Mouse (Mus musculus) yolk sac, embryonic 10.5 days (tissue): ENCODE measurements around the gene Actr6.

Experiments used
- DNase-seq: peaks from one replicate; pipeline ENCODE4 v3.0.0-alpha.2; 2017; ENCODE audit warnings: low spot score

The Actr6 gene

GRCm38 (mm10) chr10:89732001-89732794, at the start of gene Actr6:
Actr6 (minus strand) TSS chr10:89732295.
- peak; percentile 92 for DNase-seq

DNA sequence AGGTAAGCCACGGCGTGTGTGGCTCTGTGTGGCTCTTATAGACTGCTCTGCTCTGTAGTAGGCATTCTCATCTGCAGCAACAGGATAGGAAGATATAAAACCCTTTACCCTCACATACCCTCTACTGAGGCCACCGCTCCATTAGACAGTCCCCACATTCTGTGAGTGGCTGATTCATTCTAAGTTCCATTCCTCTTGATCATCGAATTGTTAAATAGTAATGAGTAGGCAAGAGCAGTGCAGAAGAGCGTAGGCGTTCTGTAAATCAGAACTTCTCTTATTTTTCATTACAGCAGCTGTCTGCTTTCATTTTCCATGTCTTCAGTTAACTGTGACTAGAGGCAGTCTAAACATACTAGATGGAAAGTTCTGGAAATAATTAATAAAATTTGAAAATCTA, 43.9 kb upstream of the Actr6 start:
- no peak for DNase-seq

DNA sequence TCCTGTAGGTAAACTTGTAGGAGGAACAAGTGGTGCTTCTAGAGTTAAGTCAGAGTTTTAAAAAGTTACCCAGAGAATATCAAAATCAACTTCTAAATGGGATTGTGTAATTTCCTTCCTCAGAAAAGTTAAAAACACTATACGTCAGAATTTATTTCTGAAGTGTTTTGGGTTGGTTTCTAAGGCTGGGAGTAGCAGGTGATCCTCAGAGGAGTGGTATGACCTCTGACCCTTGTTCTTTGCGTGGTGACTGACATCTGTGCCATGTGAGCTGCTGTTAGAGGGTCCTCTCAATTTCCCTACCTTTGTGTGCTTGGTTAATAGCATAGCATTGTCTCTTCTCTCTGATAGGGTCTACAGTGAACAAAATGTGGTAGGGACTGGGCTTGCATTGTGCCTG, 39.8 kb upstream of the Actr6 start:
- DNase-seq, result no peak

- DNase-seq, result peak; percentile 37
Measured at GRCm38 (mm10) chr10:89769096-89769495, 37.0 kb upstream of the Actr6 start.

DNA sequence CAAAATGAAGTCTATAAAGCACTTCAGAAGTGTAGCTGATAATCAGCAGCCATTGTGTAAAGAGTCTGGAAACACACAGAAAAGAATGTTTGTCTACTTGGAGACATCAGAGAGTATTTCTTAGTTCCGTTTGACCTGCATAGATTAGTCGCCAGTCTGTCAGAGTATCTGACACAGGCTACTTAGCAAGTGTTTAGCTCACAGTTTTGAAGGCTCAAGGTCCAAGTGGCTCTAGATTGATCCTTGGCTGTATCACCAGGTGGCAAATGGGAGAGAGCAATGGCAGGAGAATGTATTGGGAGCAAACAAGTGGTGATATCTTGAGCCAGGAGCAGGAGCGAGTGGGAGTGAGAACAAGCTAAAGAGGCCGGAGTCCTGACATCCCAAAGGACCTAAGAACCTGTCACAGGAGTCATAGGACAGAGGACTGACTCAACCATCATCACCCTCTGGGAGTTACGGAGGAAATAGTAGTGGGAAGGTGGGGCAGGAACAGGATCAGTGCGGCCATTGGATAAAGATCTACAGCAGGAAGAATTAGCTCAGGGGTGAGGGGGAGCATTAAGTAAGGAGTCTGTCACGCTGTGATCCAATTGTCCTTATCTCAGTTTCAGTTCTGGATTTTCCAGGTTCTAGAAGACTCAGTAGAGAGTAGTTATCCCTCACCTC, 36.4 kb upstream of the Actr6 start:
- DNase-seq, result peak; percentile 61

- no peak for DNase-seq
Measured at GRCm38 (mm10) chr10:89765790-89766714, 34.0 kb upstream of the Actr6 start.

GRCm38 (mm10) chr10:89764457-89765121, 32.5 kb upstream of the Actr6 start:
- no peak for DNase-seq

GRCm38 (mm10) chr10:89760772-89761171, 28.7 kb upstream of the Actr6 start:
- no peak for DNase-seq

GRCm38 (mm10) chr10:89755231-89755630, 23.1 kb upstream of the Actr6 start:
- no peak for DNase-seq

GRCm38 (mm10) chr10:89751069-89751468, 19.0 kb upstream of the Actr6 start:
- peak; percentile 61 for DNase-seq

- DNase-seq, result no peak
Measured at GRCm38 (mm10) chr10:89748619-89749018, 16.5 kb upstream of the Actr6 start.

DNA sequence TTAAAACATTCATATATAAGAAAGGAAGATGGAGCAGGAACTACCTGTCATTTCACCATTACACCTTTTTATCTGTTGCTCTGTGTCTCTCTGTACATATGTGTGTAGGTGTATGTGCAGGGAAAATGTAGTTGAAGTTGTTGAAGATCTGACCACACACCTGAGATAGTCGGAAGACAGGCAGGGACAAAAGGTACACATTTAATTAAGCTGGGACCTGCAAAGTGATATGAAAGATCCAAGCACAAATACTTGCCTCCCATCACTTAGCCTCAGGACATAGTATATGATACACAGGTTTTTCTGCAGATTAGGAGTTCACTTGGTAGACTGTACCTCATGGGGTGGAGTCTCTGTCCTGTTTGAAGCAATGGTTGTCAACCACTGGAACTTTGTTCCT, 15.8 kb upstream of the Actr6 start:
- DNase-seq, result no peak

GRCm38 (mm10) chr10:89747221-89747905, 15.3 kb upstream of the Actr6 start:
- DNase-seq, result no peak

GRCm38 (mm10) chr10:89746581-89746980, 14.5 kb upstream of the Actr6 start:
- no peak for DNase-seq

- no peak for DNase-seq
Measured at GRCm38 (mm10) chr10:89745666-89746020, 13.5 kb upstream of the Actr6 start.

GRCm38 (mm10) chr10:89744871-89745665, 13.0 kb upstream of the Actr6 start, which contains the start of gene Uhrf1bp1l:
Uhrf1bp1l (plus strand) TSS chr10:89744991.
- DNase-seq, result peak; percentile 95

DNA sequence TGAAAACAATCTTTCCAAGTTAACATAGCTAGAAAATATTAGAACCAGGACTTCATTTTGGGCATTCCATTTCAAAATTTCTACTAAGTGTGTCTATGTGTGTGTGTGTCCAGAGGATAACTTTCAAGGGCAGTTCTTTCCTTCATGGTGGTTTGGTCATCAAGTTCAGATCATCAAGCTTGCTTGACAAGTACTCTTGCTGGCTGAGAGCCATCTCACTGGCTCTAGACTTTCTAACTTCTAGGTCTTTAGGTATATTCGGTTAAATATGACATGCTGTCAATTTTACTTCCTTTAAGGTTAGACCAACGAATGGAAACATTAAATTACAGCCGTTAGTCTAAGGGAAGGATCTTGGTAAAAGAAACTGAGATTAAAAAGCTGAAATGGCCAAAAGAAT, 12.2 kb upstream of the Actr6 start:
- DNase-seq, result no peak

GRCm38 (mm10) chr10:89743266-89743665, 11.2 kb upstream of the Actr6 start:
- DNase-seq, result no peak

DNA sequence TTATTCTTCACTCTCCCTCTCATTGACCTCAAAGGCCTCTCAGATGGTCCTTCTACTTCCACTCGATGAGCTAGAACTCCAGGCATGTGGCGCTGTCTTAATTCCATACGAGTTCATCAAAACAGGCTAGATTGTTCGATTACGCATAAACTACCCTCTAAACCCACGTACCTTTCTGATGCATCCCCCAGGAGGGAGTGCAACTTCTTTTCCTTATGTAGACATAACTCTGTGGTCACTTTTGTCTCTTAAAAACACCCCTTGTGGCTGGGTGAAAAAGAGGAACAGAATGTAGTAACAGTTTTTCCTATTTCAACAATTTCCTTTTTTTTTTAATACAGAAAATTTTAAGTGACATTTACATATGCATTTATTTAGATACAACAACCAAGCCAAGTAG, 8.9 kb upstream of the Actr6 start:
- no peak for DNase-seq

DNA sequence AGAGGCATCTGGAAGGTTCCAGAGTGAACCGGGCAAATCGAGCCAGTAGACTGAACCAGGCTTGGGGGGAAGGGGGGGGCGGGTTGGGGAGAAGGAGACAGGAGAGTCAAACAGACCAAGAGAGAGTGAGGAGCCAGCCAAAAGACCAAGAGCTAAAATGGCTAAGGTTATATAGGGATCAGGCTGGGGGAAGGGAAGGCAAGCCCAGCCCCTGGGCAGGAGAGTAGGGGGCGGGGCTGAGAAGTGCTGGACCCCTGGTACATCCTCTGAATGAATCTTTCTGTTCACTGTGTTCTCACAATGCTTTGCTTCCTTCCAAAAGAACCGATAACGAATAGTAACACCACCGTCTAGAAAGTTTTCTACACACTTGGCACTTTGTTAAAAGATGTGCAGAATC, 7.6 kb upstream of the Actr6 start:
- no peak for DNase-seq

GRCm38 (mm10) chr10:89738395-89738794, 6.3 kb upstream of the Actr6 start:
- DNase-seq, result no peak
